Mouse (Mus musculus): ENCODE results near the gene Mettl16. TPM values are rescaled to one million over a fixed set of nuclear protein-coding genes. Genes with fewer than 3 reads are reported as not detected.
"Not testable (repeated sequence)": the region's sequence is repeated elsewhere in the genome, so short reads cannot be mapped to it uniquely, and the experiment has no call there.

Mettl16 gene
- polyA plus RNA-seq, 1 experiment from 2014 or later = 56.3 TPM

- Histone ChIP-seq H3K9me3 (no peaks in the 10 kb centered on the region), H3K4me1 (no peaks in the 10 kb centered on the region), H3K27me3 (no peaks in the 10 kb centered on the region), H3K4me2 (replicated peaks) (no peak overlapping the region), H3K27ac (replicated peaks) (no peak overlapping the region), H3K4me3 (no peak overlapping the region), H3K36me3 (peaks cover 58% of the 10 kb centered on the region), H3K9ac (replicated peaks) (no peak overlapping the region)
- ATAC-seq (ENCODE audit: low FRiP score, low read depth) = no peak
- WGBS = 92% methylated on average over 3 of the region's 3 CpGs
Observed at GRCm38 (mm10) chr11:74804081-74804627, 33.5 kb downstream of the Mettl16 start.

- 93% methylated on average over 6 of the region's 6 CpGs for WGBS
- no peaks in the 10 kb centered on the region for H3K4me1 ChIP-seq
- no peak overlapping the region for H3K27ac ChIP-seq (replicated peaks)
- peaks cover 53% of the 10 kb centered on the region for H3K36me3 ChIP-seq
- no peak overlapping the region for H3K4me3 ChIP-seq
- no peak for ATAC-seq (ENCODE audit: low FRiP score, low read depth)
- no peak overlapping the region for H3K9ac ChIP-seq (replicated peaks)
- H3K9me3 ChIP-seq = no peaks in the 10 kb centered on the region
- H3K27me3 ChIP-seq = no peaks in the 10 kb centered on the region
- no peak overlapping the region for H3K4me2 ChIP-seq (replicated peaks)
Observed at GRCm38 (mm10) chr11:74807246-74807882, 36.7 kb downstream of the Mettl16 start.

GRCm38 (mm10) chr11:74808251-74808853 lies 37.7 kb downstream of the Mettl16 start:
- ATAC-seq (ENCODE audit: low FRiP score, low read depth) = no peak
- no peaks in the 10 kb centered on the region for H3K9me3 ChIP-seq
- H3K4me3 ChIP-seq = no peak overlapping the region
- no peaks in the 10 kb centered on the region for H3K4me1 ChIP-seq
- no peaks in the 10 kb centered on the region for H3K27me3 ChIP-seq
- H3K4me2 ChIP-seq (replicated peaks) = no peak overlapping the region
- no peak overlapping the region for H3K27ac ChIP-seq (replicated peaks)
- 98% methylated on average over 6 of the region's 6 CpGs for WGBS
- peaks cover 57% of the 10 kb centered on the region for H3K36me3 ChIP-seq
- no peak overlapping the region for H3K9ac ChIP-seq (replicated peaks)

GRCm38 (mm10) chr11:74810134-74810533 lies 39.5 kb downstream of the Mettl16 start:
- Histone ChIP-seq H3K9me3 (no peaks in the 10 kb centered on the region), H3K27me3 (no peaks in the 10 kb centered on the region), H3K4me3 (no peak overlapping the region), H3K27ac (replicated peaks) (no peak overlapping the region), H3K4me2 (replicated peaks) (no peak overlapping the region), H3K36me3 (peaks cover 48% of the 10 kb centered on the region), H3K4me1 (no peaks in the 10 kb centered on the region), H3K9ac (replicated peaks) (no peak overlapping the region)
- no peak for ATAC-seq (ENCODE audit: low FRiP score, low read depth)

- H3K36me3 ChIP-seq = peaks cover 40% of the 10 kb centered on the region
- H3K4me2 ChIP-seq (replicated peaks); H3K4me3 ChIP-seq; H3K27ac ChIP-seq (replicated peaks); H3K4me1 ChIP-seq; H3K9me3 ChIP-seq; H3K9ac ChIP-seq (replicated peaks); ATAC-seq (ENCODE audit: low FRiP score, low read depth); H3K27me3 ChIP-seq: not testable (repeated sequence)
- 79% methylated on average over 3 of the region's 3 CpGs for WGBS
Observed at GRCm38 (mm10) chr11:74811027-74811426, 40.4 kb downstream of the Mettl16 start.

GRCm38 (mm10) chr11:74811538-74811937 lies 40.9 kb downstream of the Mettl16 start:
- Histone ChIP-seq H3K4me3 (no peak overlapping the region), H3K27ac (replicated peaks) (no peak overlapping the region), H3K9ac (replicated peaks) (no peak overlapping the region), H3K36me3 (peaks cover 36% of the 10 kb centered on the region), H3K4me1 (no peaks in the 10 kb centered on the region), H3K9me3 (no peaks in the 10 kb centered on the region), H3K27me3 (no peaks in the 10 kb centered on the region), H3K4me2 (replicated peaks) (no peak overlapping the region)
- ATAC-seq (ENCODE audit: low FRiP score, low read depth) = no peak
- 80% methylated on average over 5 of the region's 5 CpGs for whole genome bisulfite sequencing

GRCm38 (mm10) chr11:74815795-74816194 lies 45.2 kb downstream of the Mettl16 start:
- no peaks in the 10 kb centered on the region for H3K27me3 ChIP-seq
- H3K9me3 ChIP-seq = no peaks in the 10 kb centered on the region
- H3K4me2 ChIP-seq (replicated peaks) = no peak overlapping the region
- H3K27ac ChIP-seq (replicated peaks) = no peak overlapping the region
- peaks cover 39% of the 10 kb centered on the region for H3K36me3 ChIP-seq
- no peak for ATAC-seq (ENCODE audit: low FRiP score, low read depth)
- no peak overlapping the region for H3K4me3 ChIP-seq
- no peak overlapping the region for H3K9ac ChIP-seq (replicated peaks)
- H3K4me1 ChIP-seq = no peaks in the 10 kb centered on the region

DNA sequence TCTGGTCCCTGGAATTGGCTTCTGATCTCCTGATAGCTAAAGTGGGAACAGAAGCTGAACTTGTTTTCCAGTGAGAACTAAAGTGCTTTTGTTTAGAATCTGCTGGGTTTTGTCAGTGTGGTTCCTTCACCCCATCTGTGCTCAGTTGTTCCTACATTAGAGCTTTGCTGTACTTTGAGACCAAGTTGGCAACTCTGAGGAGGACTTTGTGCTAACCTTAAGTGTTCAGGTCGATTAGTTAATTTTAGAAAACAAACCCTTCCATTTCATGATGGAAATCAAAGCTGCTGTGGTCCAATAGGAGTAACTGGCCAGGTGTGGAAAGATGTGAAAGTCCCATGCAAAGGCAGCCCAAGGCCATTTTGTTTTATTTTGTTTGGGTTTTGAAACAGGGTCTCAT lies 50.3 kb downstream of the Mettl16 start:
- WGBS = 76% methylated on average over 1 of the region's 1 CpGs
- Histone ChIP-seq H3K9ac (replicated peaks) (no peak overlapping the region), H3K36me3 (peaks cover 33% of the 10 kb centered on the region), H3K27ac (replicated peaks) (no peak overlapping the region), H3K9me3 (no peaks in the 10 kb centered on the region), H3K27me3 (no peaks in the 10 kb centered on the region), H3K4me2 (replicated peaks) (no peak overlapping the region), H3K4me3 (no peak overlapping the region), H3K4me1 (no peaks in the 10 kb centered on the region)
- ATAC-seq (ENCODE audit: low FRiP score, low read depth) = no peak

DNA sequence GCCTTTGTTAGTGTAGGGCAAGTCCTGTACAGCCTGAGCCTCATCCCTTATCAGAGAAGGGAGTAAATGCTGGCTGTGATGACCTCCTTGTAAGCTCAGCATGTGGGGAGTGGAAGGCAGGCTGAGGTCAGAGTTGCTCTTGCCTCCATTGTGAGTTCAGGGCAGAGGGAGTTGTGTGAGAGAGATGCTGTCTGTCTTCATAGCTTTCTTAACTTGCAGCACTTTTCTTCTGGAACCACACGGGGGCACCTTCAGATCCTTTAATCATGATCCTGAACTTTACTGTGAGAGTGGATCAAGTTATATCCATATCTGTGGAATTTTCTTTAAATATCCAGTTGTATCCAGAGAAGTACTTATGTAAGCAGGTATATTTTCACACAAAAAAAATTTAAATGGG lies 50.8 kb downstream of the Mettl16 start:
- Histone ChIP-seq H3K4me2 (replicated peaks) (no peak overlapping the region), H3K27ac (replicated peaks) (no peak overlapping the region), H3K9ac (replicated peaks) (no peak overlapping the region), H3K36me3 (peaks cover 33% of the 10 kb centered on the region), H3K27me3 (no peaks in the 10 kb centered on the region), H3K4me3 (no peak overlapping the region), H3K4me1 (no peaks in the 10 kb centered on the region), H3K9me3 (no peaks in the 10 kb centered on the region)
- WGBS = 42% methylated on average over 1 of the region's 1 CpGs
- ATAC-seq (ENCODE audit: low FRiP score, low read depth) = no peak

DNA sequence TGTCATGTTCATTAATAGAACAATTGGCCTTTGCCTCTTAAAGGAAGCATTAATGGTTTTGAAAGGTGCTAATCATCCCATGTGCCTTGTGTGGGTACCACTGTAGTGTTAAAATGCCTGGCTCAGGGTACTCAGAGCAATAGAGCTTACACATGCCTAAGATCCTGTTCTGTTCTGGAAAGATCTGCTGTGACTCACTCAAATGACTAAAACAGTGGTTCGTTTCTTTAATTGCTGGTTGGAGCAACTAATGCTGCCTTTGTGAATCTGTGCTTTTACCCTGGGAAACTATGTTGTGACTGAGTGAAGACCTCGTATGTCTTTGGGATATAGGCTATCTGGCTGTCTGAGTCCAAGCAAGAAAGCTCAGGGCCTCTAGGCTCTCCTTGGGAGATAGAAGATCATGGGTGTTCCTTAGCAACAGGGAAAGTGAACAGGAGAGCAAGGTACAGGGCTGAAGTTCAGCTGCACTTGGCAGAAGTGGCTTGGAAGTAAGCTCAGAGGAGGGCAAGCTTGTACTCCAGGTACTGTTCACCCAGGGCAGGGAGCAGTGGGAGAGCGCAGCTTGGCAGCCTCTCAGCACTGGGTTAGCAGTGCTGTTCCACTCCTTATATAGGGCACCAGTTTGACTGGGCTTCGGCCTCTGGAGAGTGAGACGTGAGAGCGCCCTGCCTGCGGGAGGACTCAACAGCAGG lies 52.3 kb downstream of the Mettl16 start:
- ATAC-seq (ENCODE audit: low FRiP score, low read depth) = no peak
- WGBS = 87% methylated on average over 7 of the region's 7 CpGs
- Histone ChIP-seq H3K4me2 (replicated peaks) (no peak overlapping the region), H3K4me1 (no peaks in the 10 kb centered on the region), H3K9me3 (no peaks in the 10 kb centered on the region), H3K4me3 (no peak overlapping the region), H3K27ac (replicated peaks) (no peak overlapping the region), H3K9ac (replicated peaks) (no peak overlapping the region), H3K27me3 (peaks cover 4% of the 10 kb centered on the region; the same call in 1 of the 2 replicates), H3K36me3 (peaks cover 19% of the 10 kb centered on the region)

- Histone ChIP-seq H3K4me2 (replicated peaks) (no peak overlapping the region), H3K4me1 (peaks cover 13% of the 10 kb centered on the region), H3K9me3 (no peaks in the 10 kb centered on the region), H3K27me3 (peaks cover 10% of the 10 kb centered on the region), H3K27ac (replicated peaks) (no peak overlapping the region), H3K4me3 (no peak overlapping the region), H3K36me3 (0 out of 2 replicates have a peak, but pooled peaks cover 6% of the 10 kb centered on the region), H3K9ac (replicated peaks) (no peak overlapping the region)
- WGBS = 79% methylated on average over 7 of the region's 7 CpGs
- no peak for ATAC-seq (ENCODE audit: low FRiP score, low read depth)
Observed at GRCm38 (mm10) chr11:74826151-74826550, 55.5 kb downstream of the Mettl16 start.

GRCm38 (mm10) chr11:74826702-74827101 lies 56.1 kb downstream of the Mettl16 start:
- no peak overlapping the region for H3K27ac ChIP-seq (replicated peaks)
- ATAC-seq (ENCODE audit: low FRiP score, low read depth) = no peak
- H3K9me3 ChIP-seq = no peaks in the 10 kb centered on the region
- H3K4me1 ChIP-seq = peaks cover 13% of the 10 kb centered on the region
- H3K27me3 ChIP-seq = peaks cover 10% of the 10 kb centered on the region
- H3K4me3 ChIP-seq = no peak overlapping the region
- 0 out of 2 replicates have a peak, but pooled peaks cover 6% of the 10 kb centered on the region for H3K36me3 ChIP-seq
- no peak overlapping the region for H3K9ac ChIP-seq (replicated peaks)
- 88% methylated on average over 5 of the region's 5 CpGs for WGBS
- no peak overlapping the region for H3K4me2 ChIP-seq (replicated peaks)

Measured in midbrain, embryonic 12.5 days (tissue).